Mouse (Mus musculus) cerebellum, adult 2 months (tissue): ENCODE measurements at regions not wholly inside any gene's neighbourhood (a gene's known extent, or its start where the extent isn't known, plus 50 kb on each side); places are given as distances from the start of the nearest gene placed in this dataset.

Experiments used
- DNase-seq, 2 experiments: peaks; one replicate each; pipeline ENCODE4 v3.0.0; 2021
- H3K27ac ChIP-seq: fragments of 200-500 bp; 2 replicates; pipeline ENCODE4 v1.5.1; 2012; ENCODE audit warnings: low read length, control low read depth, inconsistent platforms; ENCODE audit not compliant: insufficient read depth
- H3K27me3 ChIP-seq: fragments of 200-500 bp; 2 replicates; pipeline ENCODE4 v1.6.1; 2012; ENCODE audit warnings: inconsistent platforms, mild to moderate bottlenecking, low read length, moderate library complexity; ENCODE audit not compliant: control insufficient read depth, insufficient read depth
- H3K4me1 ChIP-seq: fragments of 200-500 bp; 2 replicates; pipeline ENCODE4 v1.6.1; 2011; ENCODE audit warnings: low read length; ENCODE audit not compliant: control insufficient read depth, insufficient read depth
- H3K4me3 ChIP-seq: fragments of 200-500 bp; replicated peaks from 2 replicates; pipeline ENCODE3; 2011; ENCODE audit warnings: mild to moderate bottlenecking, low read depth, low read length, control low read depth; ENCODE audit not compliant: insufficient read depth
- CTCF ChIP-seq: fragments of 200-500 bp; IDR thresholded peaks from 2 replicates; pipeline ENCODE4 v1.5.1; 2011; ENCODE audit warnings: low read depth, mild to moderate bottlenecking, control low read depth, low read length, moderate library complexity, borderline replicate concordance; ENCODE audit not compliant: insufficient read depth
- POLR2A ChIP-seq: fragments of 200-500 bp; IDR thresholded peaks from 2 replicates; pipeline ENCODE4 v1.6.1; 2011; ENCODE audit warnings: low read length, control low read depth, borderline replicate concordance; ENCODE audit not compliant: insufficient read depth
- WGBS: fragments of 180-500 bp; shearing (Covaris S2); methylation state at CpG from one replicate; pipeline ENCODE4 v1.1.7; 2018; 5-methylcytosine and 5-hydroxymethylcytosine counted together

DNA sequence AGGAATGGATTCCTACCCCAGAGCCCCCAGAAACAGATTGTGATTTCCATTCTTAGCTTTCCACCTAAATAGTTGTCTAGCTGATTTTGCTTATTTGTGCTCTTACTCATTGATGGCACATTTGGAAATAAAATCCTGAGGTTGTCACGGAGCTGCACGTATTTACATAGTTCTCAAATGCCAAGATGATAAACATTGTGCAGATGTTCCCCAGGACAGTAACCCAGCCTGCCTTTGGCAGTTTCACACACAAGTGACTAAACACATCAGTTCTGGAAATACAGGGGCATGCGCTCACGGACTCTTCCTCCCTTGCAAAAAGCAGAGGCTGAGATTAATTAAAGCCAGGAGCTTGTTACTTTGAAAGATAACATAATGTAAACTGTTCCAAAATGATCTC is 83.1 kb upstream of the Tyw5 start:
- Histone ChIP-seq H3K27ac (no peak overlapping the region), H3K4me1 (no peaks in the 10 kb centered on the region)
- WGBS = 73% methylated on average over 4 of the region's 4 CpGs

DNA sequence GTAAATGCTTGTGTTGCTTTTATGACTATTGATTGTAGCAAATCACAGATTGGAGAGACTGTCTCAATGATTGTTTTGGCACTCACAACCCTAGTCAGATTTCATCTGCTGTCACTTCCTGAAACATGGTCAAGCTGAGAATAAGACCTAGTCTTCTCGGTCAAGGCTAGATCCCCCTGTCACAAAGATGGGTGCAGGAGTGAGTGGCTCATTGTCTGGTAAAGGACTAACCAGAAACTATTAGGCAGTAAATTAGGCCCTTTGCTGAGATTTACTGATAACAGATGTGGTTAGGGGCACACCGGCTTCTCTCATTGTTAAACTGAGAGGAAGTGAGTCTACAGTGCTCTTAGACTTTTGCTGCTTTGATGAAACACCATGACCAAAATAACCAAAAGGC is 85.8 kb upstream of the Tyw5 start:
- 77% methylated on average over 2 of the region's 2 CpGs for WGBS

More for the DNA sequence above, 83.1 kb upstream of the Tyw5 start:
- no peak for DNase-seq
- Histone ChIP-seq H3K27me3 (no peaks in the 10 kb centered on the region; the same call in 1 of the 2 replicates), H3K4me3 (no peak overlapping the region)
- TF ChIP-seq POLR2A = no peak
- TF ChIP-seq CTCF = no peak

DNA sequence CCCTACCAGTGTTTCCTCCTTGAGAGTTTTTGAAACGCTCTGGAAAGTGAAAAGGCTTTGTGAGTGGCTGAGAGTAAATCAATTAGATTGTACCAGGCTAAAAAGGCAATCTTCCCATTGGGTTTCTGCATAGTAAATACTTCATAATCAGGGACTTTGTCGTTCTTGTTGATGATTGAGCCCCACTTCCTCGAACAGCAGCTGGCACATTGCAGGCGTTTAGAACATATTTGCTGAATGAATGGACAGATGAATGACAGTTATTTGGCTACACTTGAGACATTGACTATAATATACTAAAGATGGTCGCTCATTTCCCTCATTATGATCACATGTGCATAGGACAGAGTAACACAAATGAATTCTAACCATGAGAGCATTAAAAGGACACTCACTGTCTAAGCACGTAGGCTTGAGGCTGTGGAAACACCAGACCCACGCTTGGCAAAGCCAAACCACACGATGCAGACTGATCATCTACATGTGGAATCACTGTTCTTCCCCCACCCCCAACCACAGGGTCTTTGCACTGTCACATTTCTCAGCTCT is 90.7 kb upstream of the Tyw5 start:
- TF ChIP-seq POLR2A = no peak
- TF ChIP-seq CTCF = no peak
- H3K4me3 ChIP-seq = no peak overlapping the region
- H3K4me1 ChIP-seq = no peaks in the 10 kb centered on the region
- no peak overlapping the region for H3K27ac ChIP-seq
- no peaks in the 10 kb centered on the region; the same call in 1 of the 2 replicates for H3K27me3 ChIP-seq
- DNase-seq = no peak
- WGBS = 20% methylated on average over 8 of the region's 8 CpGs

More for the DNA sequence above, 85.8 kb upstream of the Tyw5 start:
- Histone ChIP-seq H3K4me3 (no peak overlapping the region), H3K4me1 (no peaks in the 10 kb centered on the region), H3K27me3 (no peaks in the 10 kb centered on the region; the same call in 1 of the 2 replicates), H3K27ac (no peak overlapping the region)
- TF ChIP-seq CTCF (no peak), POLR2A (no peak)
- no peak for DNase-seq

DNA sequence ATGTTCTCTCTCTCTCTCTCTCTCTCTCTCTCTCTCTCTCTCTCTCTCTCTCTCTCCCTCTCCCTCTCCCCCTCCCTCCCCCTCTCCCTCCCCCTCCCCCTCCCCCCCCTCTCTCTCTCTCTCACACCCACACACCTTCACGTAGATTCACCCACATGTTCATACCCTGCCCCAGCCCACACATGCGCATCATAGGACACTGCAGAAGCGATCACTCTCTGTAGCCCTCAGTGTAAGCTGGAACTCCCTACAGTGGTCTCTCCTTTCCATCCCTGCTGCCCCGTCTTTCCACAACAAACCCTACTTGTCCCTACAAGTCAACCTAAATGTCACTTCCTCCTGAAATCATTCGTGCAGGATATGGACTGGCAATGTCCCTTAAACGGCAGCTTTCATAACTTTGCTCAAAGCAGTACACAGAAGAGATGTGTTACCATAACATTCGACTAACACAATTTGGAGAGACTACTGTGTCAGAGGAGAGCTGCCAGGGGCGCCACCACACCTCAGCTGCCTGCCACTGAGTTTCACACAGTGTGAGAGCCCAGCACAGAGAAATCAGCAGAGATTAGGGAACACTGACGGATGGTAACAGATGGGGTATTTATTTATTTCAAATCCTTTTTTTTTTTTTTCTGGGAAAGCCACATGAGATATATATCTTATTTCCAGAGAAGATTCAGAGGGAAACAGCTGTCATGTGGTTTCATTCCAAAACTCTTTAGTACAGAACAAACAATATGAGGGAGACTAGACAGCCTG is 103.6 kb upstream of the Tyw5 start:
- Histone ChIP-seq H3K27ac (no peak overlapping the region), H3K4me3 (no peak overlapping the region), H3K27me3 (no peaks in the 10 kb centered on the region), H3K4me1 (no peaks in the 10 kb centered on the region)
- 41% methylated on average over 9 of the region's 9 CpGs for WGBS
- no peak for DNase-seq
- TF ChIP-seq CTCF = no peak
- TF ChIP-seq POLR2A = no peak

DNA sequence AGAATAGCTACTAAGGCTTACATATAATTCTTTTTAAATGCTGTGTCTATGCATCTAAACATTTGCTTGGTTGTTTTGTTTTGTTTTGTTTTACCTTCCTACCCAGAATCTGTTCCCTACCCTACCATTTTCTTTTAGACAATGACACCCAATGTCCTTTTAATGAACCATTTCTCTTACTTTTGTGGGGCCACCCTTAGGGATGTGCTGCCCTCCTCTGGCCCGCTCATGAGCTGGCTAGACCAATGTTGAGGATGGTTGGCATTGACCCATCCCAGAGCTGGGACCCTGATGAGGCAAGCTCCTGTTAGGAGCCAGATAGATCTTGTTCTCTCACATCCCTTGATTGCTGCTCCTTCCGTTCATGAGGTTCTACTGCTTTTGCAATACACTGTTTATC is 105.0 kb upstream of the Tyw5 start:
- WGBS = 97% methylated on average over 2 of the region's 2 CpGs
- TF ChIP-seq POLR2A = no peak
- no peak for TF ChIP-seq CTCF

DNA sequence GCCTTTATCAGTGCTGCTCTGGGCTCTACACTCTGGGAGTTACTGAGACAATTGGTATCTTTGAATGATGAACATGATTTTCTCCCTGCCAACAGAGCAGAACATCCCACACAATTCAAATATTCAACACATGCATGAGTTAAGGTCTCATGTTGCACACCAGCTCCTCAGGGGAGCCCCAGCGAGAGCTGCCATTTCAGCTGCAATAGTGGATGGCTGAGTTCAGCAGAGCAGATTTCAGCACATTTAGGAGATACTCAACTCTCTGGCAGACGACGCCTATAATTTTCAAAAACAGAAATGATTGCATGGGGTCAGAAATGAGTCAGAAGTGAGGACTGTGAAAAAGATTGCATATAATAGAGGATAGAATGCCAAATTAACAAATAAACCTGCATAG is 105.6 kb upstream of the Tyw5 start:
- no peaks in the 10 kb centered on the region for H3K27me3 ChIP-seq
- no peak for TF ChIP-seq CTCF
- no peak for TF ChIP-seq POLR2A
- H3K4me1 ChIP-seq = no peaks in the 10 kb centered on the region
- H3K27ac ChIP-seq = no peak overlapping the region
- 74% methylated on average over 3 of the region's 3 CpGs for WGBS
- DNase-seq = no peak
- no peak overlapping the region for H3K4me3 ChIP-seq

More for the DNA sequence above, 105.0 kb upstream of the Tyw5 start:
- no peak for DNase-seq
- Histone ChIP-seq H3K27ac (no peak overlapping the region), H3K4me3 (no peak overlapping the region), H3K4me1 (no peaks in the 10 kb centered on the region), H3K27me3 (no peaks in the 10 kb centered on the region)

DNA sequence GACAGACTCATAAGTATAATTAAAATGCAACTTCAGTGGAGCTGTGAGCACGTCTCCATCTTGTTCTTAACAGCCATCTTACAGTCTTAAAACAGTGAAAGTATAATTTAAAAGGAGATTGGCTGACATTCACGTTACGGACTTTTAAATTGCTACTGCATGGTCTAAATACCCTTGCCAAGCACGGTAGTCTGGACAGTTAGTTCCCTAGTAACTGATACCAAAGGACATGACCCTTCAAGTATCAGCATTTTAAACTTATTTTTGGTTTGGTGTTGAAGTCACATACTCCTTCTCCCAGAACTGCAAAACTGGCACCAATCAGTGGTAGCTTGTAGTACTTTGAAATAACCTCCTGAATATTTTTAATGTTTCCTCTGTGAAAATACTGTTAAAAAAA is 119.1 kb upstream of the Tyw5 start:
- H3K4me1 ChIP-seq = no peaks in the 10 kb centered on the region
- no peak for TF ChIP-seq CTCF
- TF ChIP-seq POLR2A = no peak
- DNase-seq = no peak

DNA sequence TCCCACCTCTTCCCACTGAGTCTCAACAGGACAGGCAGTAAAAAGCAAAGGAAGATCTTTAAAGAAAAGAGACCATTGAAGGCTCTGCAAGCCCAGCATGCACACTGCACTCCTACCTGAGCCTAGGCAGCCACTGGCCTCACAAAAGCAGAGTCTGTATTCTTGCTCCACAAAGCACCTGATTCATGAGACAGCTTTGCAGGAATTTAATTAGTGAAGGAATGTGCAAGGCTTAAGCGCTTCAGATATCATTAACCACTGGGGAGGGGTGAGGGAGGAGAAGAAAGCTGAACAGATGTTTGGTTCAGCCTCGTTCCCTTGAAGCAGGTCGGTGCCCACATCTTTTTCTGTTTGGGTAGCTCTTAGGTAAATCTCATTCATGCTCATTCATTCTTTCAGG is 121.8 kb upstream of the Tyw5 start:
- no peak overlapping the region for H3K27ac ChIP-seq
- 28% methylated on average over 3 of the region's 3 CpGs for WGBS
- no peaks in the 10 kb centered on the region for H3K27me3 ChIP-seq
- no peak for DNase-seq
- no peaks in the 10 kb centered on the region for H3K4me1 ChIP-seq
- TF ChIP-seq POLR2A = no peak
- TF ChIP-seq CTCF = no peak
- H3K4me3 ChIP-seq = no peak overlapping the region

More for the DNA sequence above, 119.1 kb upstream of the Tyw5 start:
- 80% methylated on average over 4 of the region's 4 CpGs for WGBS
- H3K27me3 ChIP-seq = no peaks in the 10 kb centered on the region
- H3K27ac ChIP-seq = no peak overlapping the region
- no peak overlapping the region for H3K4me3 ChIP-seq
